Mouse (Mus musculus): Measurements from ENCODE around the gene Mapk11. TPM values are rescaled to one million over a fixed set of nuclear protein-coding genes. Genes with fewer than 3 reads are reported as not detected.

Mapk11 gene
- polyA plus RNA-seq, 1 experiment from 2014 or later: 46.6 TPM

- H3K27ac ChIP-seq: peak overlapping the region; percentile 84
- no peak; the same call in 1 of the 2 replicates for ATAC-seq (ENCODE audit: low FRiP score, low read depth)
- H3K27me3 ChIP-seq (replicated peaks): no peaks in the 10 kb centered on the region
- peak overlapping the region; percentile 96 for H3K9ac ChIP-seq
- H3K4me2 ChIP-seq (replicated peaks): peak overlapping the region; percentile 89
- peak overlapping the region; percentile 83 for H3K4me3 ChIP-seq
- no peaks in the 10 kb centered on the region for H3K9me3 ChIP-seq
- H3K36me3 ChIP-seq: peaks cover 8% of the 10 kb centered on the region
- peaks cover 52% of the 10 kb centered on the region for H3K4me1 ChIP-seq
- under 1% methylated on average over 26 of the region's 26 CpGs for WGBS
Observed at GRCm38 (mm10) chr15:89180081-89180541, 30.7 kb upstream of the Mapk11 start.

GRCm38 (mm10) chr15:89179630-89179964, 30.2 kb upstream of the Mapk11 start:
- Histone ChIP-seq H3K9me3 (no peaks in the 10 kb centered on the region), H3K4me1 (peaks cover 57% of the 10 kb centered on the region), H3K4me3 (peak overlapping the region; percentile 83), H3K9ac (peak overlapping the region; percentile 96), H3K27me3 (replicated peaks) (0 out of 2 replicates have a peak, but pooled peaks cover 5% of the 10 kb centered on the region), H3K36me3 (peaks cover 3% of the 10 kb centered on the region), H3K4me2 (replicated peaks) (peak overlapping the region; percentile 89), H3K27ac (no peak overlapping the region)
- WGBS: 3% methylated on average over 6 of the region's 6 CpGs
- ATAC-seq (ENCODE audit: low FRiP score, low read depth): no peak

GRCm38 (mm10) chr15:89178954-89179629, 29.7 kb upstream of the Mapk11 start:
- 7% methylated on average over 16 of the region's 16 CpGs for WGBS
- Histone ChIP-seq H3K4me3 (peak overlapping the region; percentile 83), H3K4me2 (replicated peaks) (peak overlapping the region; percentile 89), H3K27me3 (replicated peaks) (0 out of 2 replicates have a peak, but pooled peaks cover 6% of the 10 kb centered on the region), H3K27ac (no peak overlapping the region), H3K4me1 (peaks cover 62% of the 10 kb centered on the region), H3K9me3 (no peaks in the 10 kb centered on the region), H3K36me3 (no peaks in the 10 kb centered on the region), H3K9ac (peak overlapping the region; percentile 96)
- no peak for ATAC-seq (ENCODE audit: low FRiP score, low read depth)

- Histone ChIP-seq H3K9ac (peak overlapping the region; percentile 96; the same call in 1 of the 2 replicates), H3K9me3 (no peaks in the 10 kb centered on the region), H3K36me3 (no peaks in the 10 kb centered on the region), H3K4me3 (peak overlapping the region; percentile 83; the same call in 1 of the 2 replicates), H3K4me2 (replicated peaks) (peak overlapping the region; percentile 89), H3K4me1 (peaks cover 69% of the 10 kb centered on the region), H3K27ac (no peak overlapping the region), H3K27me3 (replicated peaks) (0 out of 2 replicates have a peak, but pooled peaks cover 6% of the 10 kb centered on the region)
- ATAC-seq (ENCODE audit: low FRiP score, low read depth): no peak
- 79% methylated on average over 7 of the region's 7 CpGs for WGBS
Observed at GRCm38 (mm10) chr15:89178260-89178860, 28.9 kb upstream of the Mapk11 start.

- H3K27me3 ChIP-seq (replicated peaks): 0 out of 2 replicates have a peak, but pooled peaks cover 6% of the 10 kb centered on the region
- H3K9ac ChIP-seq: peak overlapping the region; percentile 96; the same call in 1 of the 2 replicates
- no peak overlapping the region for H3K4me3 ChIP-seq
- H3K27ac ChIP-seq: no peak overlapping the region
- H3K36me3 ChIP-seq: no peaks in the 10 kb centered on the region
- WGBS: 79% methylated on average over 3 of the region's 4 CpGs
- H3K4me1 ChIP-seq: peaks cover 76% of the 10 kb centered on the region
- peak overlapping the region; percentile 89 for H3K4me2 ChIP-seq (replicated peaks)
- no peak for ATAC-seq (ENCODE audit: low FRiP score, low read depth)
- no peaks in the 10 kb centered on the region for H3K9me3 ChIP-seq
Observed at GRCm38 (mm10) chr15:89177576-89178259, 28.3 kb upstream of the Mapk11 start.

GRCm38 (mm10) chr15:89177121-89177520, 27.7 kb upstream of the Mapk11 start:
- H3K36me3 ChIP-seq: no peaks in the 10 kb centered on the region
- 0 out of 2 replicates have a peak, but pooled peaks cover 6% of the 10 kb centered on the region for H3K27me3 ChIP-seq (replicated peaks)
- no peak for ATAC-seq (ENCODE audit: low FRiP score, low read depth)
- H3K4me1 ChIP-seq: peaks cover 77% of the 10 kb centered on the region
- H3K27ac ChIP-seq: no peak overlapping the region
- no peak overlapping the region for H3K4me3 ChIP-seq
- WGBS: 7% methylated on average over 5 of the region's 5 CpGs
- no peaks in the 10 kb centered on the region for H3K9me3 ChIP-seq
- H3K9ac ChIP-seq: no peak overlapping the region; the same call in 1 of the 2 replicates
- H3K4me2 ChIP-seq (replicated peaks): peak overlapping the region; percentile 89

GRCm38 (mm10) chr15:89175411-89176155, 26.2 kb upstream of the Mapk11 start:
- 87% methylated on average over 13 of the region's 13 CpGs for WGBS
- no peak overlapping the region for H3K4me2 ChIP-seq (replicated peaks)
- H3K4me3 ChIP-seq: no peak overlapping the region
- H3K27me3 ChIP-seq (replicated peaks): 0 out of 2 replicates have a peak, but pooled peaks cover 6% of the 10 kb centered on the region
- H3K4me1 ChIP-seq: peaks cover 81% of the 10 kb centered on the region
- H3K36me3 ChIP-seq: 0 out of 2 replicates have a peak, but pooled peaks cover 1% of the 10 kb centered on the region
- no peak overlapping the region for H3K27ac ChIP-seq
- no peak overlapping the region for H3K9ac ChIP-seq
- H3K9me3 ChIP-seq: no peaks in the 10 kb centered on the region
- ATAC-seq (ENCODE audit: low FRiP score, low read depth): no peak

GRCm38 (mm10) chr15:89174889-89175339, 25.5 kb upstream of the Mapk11 start:
- H3K4me3 ChIP-seq: no peak overlapping the region
- 0 out of 2 replicates have a peak, but pooled peaks cover 6% of the 10 kb centered on the region for H3K27me3 ChIP-seq (replicated peaks)
- no peaks in the 10 kb centered on the region for H3K9me3 ChIP-seq
- ATAC-seq (ENCODE audit: low FRiP score, low read depth): no peak
- 64% methylated on average over 11 of the region's 11 CpGs for WGBS
- peak overlapping the region; percentile 99 for H3K4me2 ChIP-seq (replicated peaks)
- H3K27ac ChIP-seq: no peak overlapping the region
- H3K4me1 ChIP-seq: peaks cover 88% of the 10 kb centered on the region
- peaks cover 7% of the 10 kb centered on the region; the same call in 1 of the 2 replicates for H3K36me3 ChIP-seq
- no peak overlapping the region for H3K9ac ChIP-seq

- WGBS: 0% methylated on average over 15 of the region's 15 CpGs
- H3K9me3 ChIP-seq: no peaks in the 10 kb centered on the region
- peaks cover 90% of the 10 kb centered on the region for H3K4me1 ChIP-seq
- H3K36me3 ChIP-seq: peaks cover 13% of the 10 kb centered on the region; the same call in 1 of the 2 replicates
- H3K27ac ChIP-seq: no peak overlapping the region
- peak overlapping the region; percentile 82; the same call in 1 of the 2 replicates for H3K9ac ChIP-seq
- H3K4me2 ChIP-seq (replicated peaks): peak overlapping the region; percentile 99
- ATAC-seq (ENCODE audit: low FRiP score, low read depth): peak; percentile 33; the same call in 1 of the 2 replicates
- H3K27me3 ChIP-seq (replicated peaks): 0 out of 2 replicates have a peak, but pooled peaks cover 6% of the 10 kb centered on the region
- H3K4me3 ChIP-seq: peak overlapping the region; percentile 49
Observed at GRCm38 (mm10) chr15:89173906-89174214, 24.4 kb upstream of the Mapk11 start.

GRCm38 (mm10) chr15:89173024-89173905, 23.8 kb upstream of the Mapk11 start:
- ATAC-seq (ENCODE audit: low FRiP score, low read depth): peak; percentile 51
- peak overlapping the region; percentile 99 for H3K4me2 ChIP-seq (replicated peaks)
- H3K4me3 ChIP-seq: peak overlapping the region; percentile 49
- H3K4me1 ChIP-seq: peaks cover 85% of the 10 kb centered on the region
- no peaks in the 10 kb centered on the region for H3K9me3 ChIP-seq
- H3K27me3 ChIP-seq (replicated peaks): 0 out of 2 replicates have a peak, but pooled peaks cover 6% of the 10 kb centered on the region
- H3K9ac ChIP-seq: peak overlapping the region; percentile 82
- H3K36me3 ChIP-seq: peaks cover 16% of the 10 kb centered on the region
- peak overlapping the region; percentile 43; the same call in 1 of the 2 replicates for H3K27ac ChIP-seq
- under 1% methylated on average over 65 of the region's 65 CpGs for WGBS

Data from neural tube, embryonic 12.5 days (tissue).